Mouse (Mus musculus) hematopoietic stem cell, adult 5-6 weeks (primary cell): ENCODE measurements around the gene Masp2. TPM values are rescaled to one million over a fixed set of nuclear protein-coding genes. Genes with fewer than 3 reads are reported as not detected.

Experiments used
- ATAC-seq, 2 experiments: fragments of 125-278 bp in 1 of 2; replicated peaks in 1 of 2; 2 replicates each; pipeline ENCODE4 v1.8.0; 2016 to 2017; ENCODE audit warnings: inconsistent platforms in 2 of 2, mild to moderate bottlenecking in 2 of 2, moderate number of reproducible peaks in 2 of 2, low read depth in 1 of 2, moderate TSS enrichment in 1 of 2; ENCODE audit not compliant: low FRiP score in 2 of 2, poor library complexity in 2 of 2, severe bottlenecking in 2 of 2, insufficient read depth in 1 of 2, low TSS enrichment in 1 of 2
- total RNA-seq: library from RNA; stranded (forward); fragments of 172-1452, 232-1000 nt; gene quantifications from 2 replicates; pipeline ENCODE4 v1.2.3, GENCODE M21; 2017

The Masp2 gene
- total RNA-seq, 1 experiment from 2014 or later: 0.30 TPM

GRCm38 (mm10) chr4:148593996-148594395 is 8.4 kb upstream of the Masp2 start:
- no peak for ATAC-seq

DNA sequence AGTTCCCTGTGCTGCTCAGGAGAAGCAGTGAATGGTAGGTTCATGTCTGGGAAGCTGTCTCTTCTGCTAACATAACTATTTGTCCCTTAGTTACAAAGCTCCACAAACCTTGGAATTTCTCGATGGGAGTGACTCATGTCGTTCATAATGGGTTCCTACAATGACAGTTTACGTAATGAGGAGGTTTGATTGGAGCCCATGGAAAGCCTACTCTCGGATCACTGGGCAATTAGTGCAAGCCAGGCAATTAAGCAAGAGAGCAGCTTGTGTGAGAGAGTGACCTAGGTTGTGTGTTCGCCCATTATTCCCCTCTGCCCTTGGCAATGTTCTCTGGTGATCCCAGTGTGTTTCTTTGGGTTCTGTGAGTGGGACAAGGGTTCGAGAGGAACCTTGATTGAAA is 6.4 kb upstream of the Masp2 start:
- ATAC-seq: no peak

GRCm38 (mm10) chr4:148596731-148597130 is 5.6 kb upstream of the Masp2 start:
- ATAC-seq: no peak

- no peak for ATAC-seq
Measured at GRCm38 (mm10) chr4:148598826-148599225, 3.5 kb upstream of the Masp2 start.

GRCm38 (mm10) chr4:148600316-148600715 is 2.0 kb upstream of the Masp2 start:
- no peak for ATAC-seq

- no peak for ATAC-seq
Measured at GRCm38 (mm10) chr4:148601871-148602270, 483 bp upstream of the Masp2 start.

DNA sequence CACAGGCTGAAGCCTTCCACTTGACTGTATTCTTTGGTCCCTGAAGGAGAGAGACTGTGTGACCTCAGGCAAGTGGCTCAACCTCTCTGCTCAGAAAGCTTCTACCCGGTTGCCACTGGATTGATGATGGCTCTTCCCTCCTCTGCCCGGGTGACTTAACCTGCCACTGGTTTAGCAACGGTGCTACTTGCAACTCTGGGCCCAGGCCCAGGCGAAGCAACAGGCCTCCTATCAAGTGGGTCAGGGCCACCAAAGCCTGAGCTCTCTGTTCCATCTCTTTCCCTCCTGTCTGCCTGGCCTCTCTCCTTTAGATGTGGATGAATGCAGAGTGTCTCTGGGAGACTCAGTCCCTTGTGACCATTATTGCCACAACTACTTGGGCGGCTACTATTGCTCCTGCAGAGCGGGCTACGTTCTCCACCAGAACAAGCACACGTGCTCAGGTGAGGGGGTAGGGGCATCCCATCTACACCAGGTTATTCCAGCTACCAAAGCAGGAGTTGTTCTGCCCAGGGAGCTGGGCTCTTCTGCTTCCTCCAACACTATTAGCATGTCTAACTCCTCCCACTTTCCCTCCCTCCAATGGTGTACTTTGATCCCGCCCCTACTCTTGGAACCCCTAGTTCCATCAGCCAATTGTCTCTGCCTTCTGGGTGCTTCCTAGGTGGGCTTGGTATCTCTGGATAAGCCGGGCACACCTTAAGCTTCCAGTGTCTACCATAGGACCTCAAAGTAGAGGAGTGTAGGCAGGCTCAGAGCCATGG is 1.2 kb downstream of the Masp2 start:
- no peak for ATAC-seq

GRCm38 (mm10) chr4:148604141-148604540 is 1.8 kb downstream of the Masp2 start:
- ATAC-seq: no peak

DNA sequence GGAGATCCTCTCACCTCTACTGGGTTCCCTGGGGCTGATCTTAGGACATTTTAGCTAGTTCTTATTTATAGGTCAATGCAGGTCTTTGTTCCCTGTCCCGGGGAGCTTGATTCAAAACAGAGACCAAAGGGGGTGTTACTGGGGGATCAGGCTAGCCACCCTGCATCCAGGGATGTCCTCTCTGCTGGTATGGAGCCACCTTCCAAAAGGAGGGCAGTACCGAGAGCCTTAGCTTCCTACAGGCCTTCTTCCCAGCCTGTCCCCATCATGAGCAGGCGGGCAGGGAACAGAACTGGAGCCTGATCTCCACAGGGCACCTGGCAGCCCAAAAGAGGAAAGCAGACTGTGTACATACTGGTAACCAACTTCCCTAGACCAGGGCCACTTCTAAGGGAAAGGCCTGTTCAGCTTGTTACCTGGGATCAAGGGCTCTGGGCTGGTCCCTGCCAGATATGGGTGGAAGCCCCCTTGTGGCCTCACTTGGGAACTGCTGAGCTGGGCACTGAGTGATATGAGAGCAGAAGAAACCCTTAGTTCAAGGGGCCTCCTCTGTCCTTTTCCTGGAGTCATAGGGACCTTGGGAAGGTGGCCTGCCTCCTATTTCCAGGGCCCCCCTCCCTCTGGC is 2.3 kb downstream of the Masp2 start:
- peak; percentile 60 to 75; a peak in 3 of 4 replicates for ATAC-seq

DNA sequence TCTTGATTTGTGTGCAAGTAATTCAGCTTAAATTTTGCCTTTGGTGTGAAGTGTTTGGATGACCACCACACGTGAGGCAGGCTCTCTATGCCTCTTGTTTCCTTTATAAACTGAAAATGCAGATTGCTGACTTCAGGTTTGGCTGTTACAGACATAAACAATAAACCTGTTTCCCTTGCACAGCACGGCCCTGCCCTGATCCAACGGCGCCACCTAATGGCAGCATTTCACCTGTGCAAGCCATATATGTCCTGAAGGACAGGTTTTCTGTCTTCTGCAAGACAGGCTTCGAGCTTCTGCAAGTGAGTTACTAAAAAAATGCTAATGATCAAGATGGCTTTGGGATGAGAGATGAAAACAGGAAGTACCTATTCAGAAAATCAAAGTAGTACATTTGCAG is 5.4 kb downstream of the Masp2 start:
- peak; percentile 63 to 82; a peak in 3 of 4 replicates for ATAC-seq

- ATAC-seq: no peak
Measured at GRCm38 (mm10) chr4:148609805-148610204, 7.5 kb downstream of the Masp2 start.

DNA sequence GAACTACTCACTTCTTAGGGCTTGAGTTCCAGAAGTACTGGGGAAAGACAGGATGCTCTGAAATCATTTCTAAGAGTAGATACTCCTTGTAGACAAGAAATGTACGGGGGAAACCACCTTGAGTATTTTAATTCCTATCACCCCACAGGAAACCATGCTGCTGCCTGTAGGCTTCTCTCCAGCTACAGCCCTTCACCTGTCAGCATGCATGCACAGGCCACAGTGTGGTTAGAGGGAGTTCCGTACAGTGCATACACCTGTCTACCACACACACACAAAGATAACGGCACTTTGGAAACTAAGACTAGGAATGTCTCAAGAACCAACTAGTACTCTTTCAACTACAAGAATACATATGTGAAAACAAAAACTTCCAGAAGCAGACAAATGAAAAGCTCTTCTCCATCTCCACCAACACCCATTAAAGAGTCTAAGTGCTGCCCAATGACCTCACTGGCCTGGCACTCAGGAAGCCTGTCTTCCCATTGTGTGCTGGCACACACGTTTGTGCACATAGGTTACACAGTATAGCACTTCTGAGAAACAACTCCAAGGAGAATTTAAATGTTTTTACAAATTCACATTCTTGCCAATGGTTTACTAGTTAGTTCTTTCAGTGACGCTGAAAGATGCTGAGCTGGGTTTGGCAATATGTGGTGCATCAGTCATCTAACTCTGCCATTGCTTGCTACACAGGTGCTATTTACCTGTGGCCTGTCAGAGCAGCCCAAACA is 8.4 kb downstream of the Masp2 start:
- peak in 1 of 2 experiments; percentile 30; a peak in 1 of 4 replicates for ATAC-seq

DNA sequence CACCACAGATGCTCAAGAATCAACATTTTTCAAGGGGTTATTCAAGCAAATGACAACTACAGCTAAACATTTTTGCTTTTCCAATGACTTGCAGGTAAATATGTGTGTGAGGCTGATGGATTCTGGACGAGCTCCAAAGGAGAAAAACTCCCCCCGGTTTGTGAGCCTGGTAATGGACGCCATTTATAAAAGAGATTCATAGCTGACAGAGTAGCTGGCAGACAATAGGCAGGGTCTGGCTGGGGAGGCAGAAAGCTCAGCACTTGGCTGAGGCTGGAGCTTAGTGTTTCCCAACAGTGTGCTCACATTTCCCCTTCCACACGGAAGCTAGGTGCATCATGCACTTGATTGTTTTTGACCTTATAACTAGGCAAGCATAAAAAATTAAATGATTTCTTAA is 10.2 kb downstream of the Masp2 start:
- ATAC-seq: no peak

GRCm38 (mm10) chr4:148613738-148614137 is 11.4 kb downstream of the Masp2 start:
- ATAC-seq: no peak

- no peak for ATAC-seq
Measured at GRCm38 (mm10) chr4:148619805-148620204, 17.5 kb downstream of the Masp2 start.

- ATAC-seq: no peak
Measured at GRCm38 (mm10) chr4:148620718-148621117, 18.4 kb downstream of the Masp2 start.

GRCm38 (mm10) chr4:148622485-148622884 is 20.1 kb downstream of the Masp2 start:
- ATAC-seq: no peak

DNA sequence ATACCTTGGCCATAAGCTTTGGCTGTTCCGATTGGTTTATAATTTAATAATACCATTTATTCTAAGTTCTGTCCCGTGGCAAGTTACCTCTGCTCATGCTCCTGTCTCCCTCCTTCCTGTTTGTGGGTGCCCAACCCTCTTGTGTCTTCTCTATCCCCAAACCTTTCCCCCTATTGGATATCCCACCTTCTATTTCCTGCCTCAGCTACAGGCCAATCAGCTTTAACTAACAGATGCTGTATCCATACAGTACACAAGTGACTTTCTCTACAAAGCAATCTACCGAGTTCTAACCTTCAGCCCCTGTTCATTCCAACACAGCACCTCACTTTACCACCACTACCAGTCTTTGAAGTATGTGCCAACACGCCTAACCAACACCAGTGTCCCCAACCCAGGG is 21.3 kb downstream of the Masp2 start:
- no peak for ATAC-seq
